In the genomic region with DNA sequence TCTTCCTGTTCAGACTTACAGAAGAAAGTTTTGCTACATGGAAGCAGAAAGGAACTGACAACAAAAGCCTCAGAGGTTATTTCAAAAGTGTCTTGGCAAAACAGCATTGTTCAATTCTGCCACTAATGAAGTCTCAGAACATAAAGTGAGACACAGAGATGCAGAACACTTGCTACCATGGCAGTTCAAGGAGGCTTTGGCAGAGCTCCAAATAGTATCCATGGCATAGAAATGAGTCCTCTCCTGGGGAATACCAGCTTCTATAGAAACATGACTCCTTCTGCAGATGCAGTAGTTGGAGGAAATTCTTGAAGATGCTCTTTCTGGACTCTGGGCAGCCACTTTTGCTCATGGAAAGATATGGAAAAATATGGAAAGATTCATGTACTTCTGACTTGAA, we compare ENCODE assay signal across 20 mouse cellular contexts.
"Had no signal": no experiment of that assay in that cellular context is flagged by ENCODE, and none has a peak within 500 bp of the region (broad histone marks: within the 10 kb centered on the region; RNA-seq: fewer than 3 reads in every experiment).

No protein-coding gene starts in this region.

- H3K4me1 ChIP-seq: liver, embryonic 12.5 days; liver, embryonic 15.5 days; midbrain, embryonic 15.5 days; neural tube, embryonic 13.5 days had no signal

- DNase-seq: kidney, adult 2 months; kidney, postnatal 25 days; layer of hippocampus, adult 9-11 months; liver; lung, adult 18-20 months; right cerebral cortex, adult 18-20 months; right cerebral cortex, postnatal 14 days; right cerebral cortex, postnatal 4 days; thymus, postnatal 25 days had no signal

- H3K27me3 ChIP-seq: liver, embryonic 12.5 days; liver, embryonic 15.5 days; midbrain, embryonic 15.5 days; neural tube, embryonic 13.5 days had no signal

- H3K9ac ChIP-seq: limb, embryonic 13.5 days; liver, embryonic 12.5 days; liver, embryonic 15.5 days; midbrain, embryonic 15.5 days; neural tube, embryonic 13.5 days had no signal

- H3K4me2 ChIP-seq: limb, embryonic 13.5 days; liver, embryonic 12.5 days; liver, embryonic 15.5 days; midbrain, embryonic 15.5 days; neural tube, embryonic 13.5 days had no signal

- H3K4me3 ChIP-seq: layer of hippocampus, adult 2 months; limb, embryonic 10.5 days; limb, embryonic 13.5 days; liver, embryonic 12.5 days; liver, embryonic 15.5 days; midbrain, embryonic 15.5 days; myocyte; neural tube, embryonic 13.5 days had no signal

- ATAC-seq: liver, embryonic 12.5 days; midbrain, embryonic 15.5 days had no signal

- H3K27ac ChIP-seq: kidney, postnatal 0 days; layer of hippocampus, adult 2 months; limb, embryonic 10.5 days; limb, embryonic 13.5 days; liver, embryonic 12.5 days; liver, embryonic 15.5 days; macrophage; midbrain, embryonic 15.5 days; neural tube, embryonic 13.5 days; stomach, postnatal 0 days had no signal

- H3K36me3 ChIP-seq: limb, embryonic 10.5 days; limb, embryonic 13.5 days; liver, embryonic 12.5 days; liver, embryonic 15.5 days; midbrain, embryonic 15.5 days; neural tube, embryonic 13.5 days had no signal

- H3K9me3 ChIP-seq: limb, embryonic 10.5 days; liver, embryonic 12.5 days; liver, embryonic 15.5 days; midbrain, embryonic 15.5 days; neural tube, embryonic 13.5 days had no signal
